Comparison of ENCODE assay signal across 18 mouse cellular contexts in genomic region chr2:90472701-90473100, GRCm38 (mm10).
"Had no signal": no experiment of that assay in that cellular context is flagged by ENCODE, and none has a peak within 500 bp of the region (broad histone marks: within the 10 kb centered on the region; RNA-seq: fewer than 3 reads in every experiment).

No protein-coding gene starts in this region.

- H3K4me1 ChIP-seq: lung, embryonic 15.5 days had no signal

- H3K4me3 ChIP-seq: lung, embryonic 15.5 days; megakaryocyte, embryonic 14.5 days; midbrain, embryonic 13.5 days; midbrain, embryonic 15.5 days; neural tube, embryonic 12.5 days had no signal

- H3K27ac ChIP-seq: lung, embryonic 15.5 days; macrophage; midbrain, embryonic 13.5 days; midbrain, embryonic 15.5 days; neural tube, embryonic 12.5 days had no signal

- DNase-seq: lung, adult 2 months; lung, postnatal 14 days; lung, postnatal 36 days; retina, postnatal 1 day; right cerebral cortex, adult 18-20 months; right cerebral cortex, postnatal 25 days; right cerebral cortex, postnatal 4 days; spleen, adult 18-20 months; thymus, adult 18-20 months; thymus, postnatal 14 days; thymus, postnatal 36 days had no signal

- ATAC-seq: lung, postnatal 0 days; midbrain, embryonic 13.5 days; midbrain, embryonic 15.5 days had no signal
